Comparison of ENCODE assay signal across 7 mouse cellular contexts in the genomic region with DNA sequence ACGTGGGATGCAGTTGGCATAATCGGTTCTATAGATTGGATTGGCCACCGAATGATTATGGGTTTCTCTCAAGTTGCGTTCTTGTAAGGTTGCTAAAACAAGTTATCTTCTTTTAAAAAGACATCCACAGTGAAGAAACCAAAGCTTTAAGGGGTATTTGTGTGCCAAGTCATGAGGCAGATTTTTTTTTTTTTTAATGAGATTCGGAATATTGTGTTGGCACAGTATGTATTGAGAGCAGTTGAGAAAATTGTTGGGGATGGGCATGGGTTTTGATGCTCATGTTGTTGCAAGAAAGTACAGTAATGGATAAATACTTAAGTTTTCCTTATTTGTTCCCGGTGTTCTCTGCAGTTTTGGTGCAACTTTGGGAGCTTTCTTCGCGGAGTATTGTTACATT. TPM values are rescaled to one million over a fixed set of nuclear protein-coding genes. Genes with fewer than 3 reads are reported as not detected.
A peak's percentile ranks its signal among the peaks of the same experiment; 100 is the strongest.
DNase-seq lines count a peak whose midpoint lies in the region; ATAC-seq and TF ChIP-seq lines count a peak whose summit lies in the region.

No protein-coding gene starts in this region.

- H3K27me3 ChIP-seq in neural tube, embryonic 11.5 days (ENCODE audit: control insufficient read depth, insufficient read depth, low read length): no peaks in the 10 kb centered on the region
- no peaks in the 10 kb centered on the region for H3K27me3 ChIP-seq in forebrain, embryonic 12.5 days
- H3K27me3 ChIP-seq in limb, embryonic 15.5 days: no peaks in the 10 kb centered on the region
- no peaks in the 10 kb centered on the region for H3K27me3 ChIP-seq in stomach, postnatal 0 days (ENCODE audit: control insufficient read depth, insufficient read depth, low read length)

- no peak for ATAC-seq in neural tube, embryonic 11.5 days (ENCODE audit: insufficient read depth, low FRiP score, low TSS enrichment)
- ATAC-seq in forebrain, embryonic 12.5 days (ENCODE audit: low FRiP score): no peak
- no peak for ATAC-seq in limb, embryonic 15.5 days (ENCODE audit: insufficient number of reproducible peaks, low FRiP score, low TSS enrichment, low read depth)
- no peak for ATAC-seq in stomach, postnatal 0 days (ENCODE audit: low FRiP score, low TSS enrichment)
- no peak for ATAC-seq in megakaryocyte-erythroid progenitor cell, adult 5-6 weeks (replicated peaks; ENCODE audit: low FRiP score, low TSS enrichment, poor library complexity, severe bottlenecking)

- H3K27ac ChIP-seq in neural tube, embryonic 11.5 days (ENCODE audit: low read depth, low read length): no peak overlapping the region
- no peak overlapping the region for H3K27ac ChIP-seq in forebrain, embryonic 12.5 days
- no peak overlapping the region for H3K27ac ChIP-seq in limb, embryonic 15.5 days
- H3K27ac ChIP-seq in stomach, postnatal 0 days (replicated peaks): no peak overlapping the region

- H3K36me3 ChIP-seq in neural tube, embryonic 11.5 days (ENCODE audit: control insufficient read depth, insufficient read depth, low read length): no peaks in the 10 kb centered on the region
- H3K36me3 ChIP-seq in forebrain, embryonic 12.5 days (replicated peaks): no peaks in the 10 kb centered on the region
- no peaks in the 10 kb centered on the region for H3K36me3 ChIP-seq in limb, embryonic 15.5 days
- H3K36me3 ChIP-seq in stomach, postnatal 0 days (ENCODE audit: control insufficient read depth, insufficient read depth, low read length): no peaks in the 10 kb centered on the region

- no peaks in the 10 kb centered on the region for H3K9me3 ChIP-seq in neural tube, embryonic 11.5 days (ENCODE audit: control insufficient read depth, low read length)
- no peaks in the 10 kb centered on the region for H3K9me3 ChIP-seq in forebrain, embryonic 12.5 days
- no peaks in the 10 kb centered on the region for H3K9me3 ChIP-seq in limb, embryonic 15.5 days
- H3K9me3 ChIP-seq in stomach, postnatal 0 days (ENCODE audit: control insufficient read depth, low read length): no peaks in the 10 kb centered on the region

- peaks cover 15% of the 10 kb centered on the region for H3K4me1 ChIP-seq in neural tube, embryonic 11.5 days (ENCODE audit: control insufficient read depth, insufficient read depth, low read length)
- peaks cover 21% of the 10 kb centered on the region for H3K4me1 ChIP-seq in forebrain, embryonic 12.5 days
- peaks cover 18% of the 10 kb centered on the region for H3K4me1 ChIP-seq in limb, embryonic 15.5 days
- no peaks in the 10 kb centered on the region; the same call in 1 of the 2 replicates for H3K4me1 ChIP-seq in stomach, postnatal 0 days (replicated peaks; ENCODE audit: control insufficient read depth, insufficient read depth)

- H3K4me3 ChIP-seq in neural tube, embryonic 11.5 days (ENCODE audit: low read depth, low read length): peak overlapping the region; percentile 94
- peak overlapping the region; percentile 96 for H3K4me3 ChIP-seq in forebrain, embryonic 12.5 days (replicated peaks)
- H3K4me3 ChIP-seq in limb, embryonic 15.5 days: peak overlapping the region; percentile 86
- H3K4me3 ChIP-seq in stomach, postnatal 0 days (ENCODE audit: low read depth, low read length): peak overlapping the region; percentile 79

- WGBS in neural tube, embryonic 11.5 days: 35% methylated on average over 8 of the region's 8 CpGs
- 37% methylated on average over 8 of the region's 8 CpGs for WGBS in forebrain, embryonic 12.5 days
- WGBS in limb, embryonic 15.5 days: 22% methylated on average over 8 of the region's 8 CpGs
- WGBS in stomach, postnatal 0 days: 22% methylated on average over 8 of the region's 8 CpGs

- peak overlapping the region; percentile 68 for H3K4me2 ChIP-seq in neural tube, embryonic 11.5 days (ENCODE audit: low read depth)
- peak overlapping the region; percentile 76 for H3K4me2 ChIP-seq in forebrain, embryonic 12.5 days
- H3K4me2 ChIP-seq in limb, embryonic 15.5 days: peak overlapping the region; percentile 58
- H3K4me2 ChIP-seq in stomach, postnatal 0 days (replicated peaks; ENCODE audit: low read depth): peak overlapping the region; percentile 73

- H3K9ac ChIP-seq in neural tube, embryonic 11.5 days (ENCODE audit: low read length): peak overlapping the region; percentile 92
- H3K9ac ChIP-seq in forebrain, embryonic 12.5 days: peak overlapping the region; percentile 94
- H3K9ac ChIP-seq in limb, embryonic 15.5 days: peak overlapping the region; percentile 96
- H3K9ac ChIP-seq in stomach, postnatal 0 days (ENCODE audit: low read length): peak overlapping the region; percentile 94

- no peak for TF ChIP-seq EP300 in stomach, postnatal 0 days (optimal IDR thresholded peaks at IDR 0.05)

- TF ChIP-seq CTCF in stomach, postnatal 0 days (IDR thresholded peaks at IDR 0.05; ENCODE audit: low read depth): no peak

- no peak for DNase-seq in neural tube, embryonic 11.5 days (ENCODE audit: low spot score)
- no peak for DNase-seq in neural tube, embryonic 10.5 days (ENCODE audit: extremely low spot score, low spot score)
- no peak for DNase-seq in stomach, postnatal 0 days (ENCODE audit: low spot score)
- no peak for DNase-seq in gastrocnemius, postnatal 10 days

RNA-seq across cellular contexts. Expression of gene Fam193a, which starts 1.1 kb away (rescaled TPM):
- 12.4 and 13.3 TPM in 2 replicates for polyA plus RNA-seq in neural tube, embryonic 11.5 days (2014; fragmentation: Nextera tagmentation; extraction: Ambion mirVana)
- 17.8 and 19.9 TPM in 2 replicates for polyA plus RNA-seq in forebrain, embryonic 12.5 days (2016; fragmentation: Nextera tagmentation; extraction: Ambion mirVana)
- polyA plus RNA-seq in limb, embryonic 15.5 days (2015; fragmentation: Nextera tagmentation; extraction: Ambion mirVana): 11.4 and 12.3 TPM in 2 replicates
- 3.2 and 3.5 TPM in 2 replicates for polyA plus RNA-seq in stomach, postnatal 0 days (2015; fragmentation: Nextera tagmentation; extraction: Ambion mirVana)
- 33.6 and 42.2 TPM in 2 replicates for total RNA-seq in megakaryocyte-erythroid progenitor cell, adult 5-6 weeks (2014; fragmentation: Nextera tagmentation)
- 20.1 and 45.7 TPM in 2 replicates for total RNA-seq in megakaryocyte-erythroid progenitor cell, adult 5-6 weeks (2017)
- total RNA-seq in gastrocnemius, postnatal 10 days (2021): 10 to 100 TPM; 19.6 to 26.6 TPM

RNA-seq across cellular contexts. Expression of gene Rnf4, which starts 34.8 kb away (rescaled TPM):
- 189 and 197 TPM in 2 replicates for polyA plus RNA-seq in neural tube, embryonic 11.5 days (2014; fragmentation: Nextera tagmentation; extraction: Ambion mirVana)
- polyA plus RNA-seq in forebrain, embryonic 12.5 days (2016; fragmentation: Nextera tagmentation; extraction: Ambion mirVana): 178 and 180 TPM in 2 replicates
- polyA plus RNA-seq in limb, embryonic 15.5 days (2015; fragmentation: Nextera tagmentation; extraction: Ambion mirVana): 151 and 157 TPM in 2 replicates
- 85.2 and 85.7 TPM in 2 replicates for polyA plus RNA-seq in stomach, postnatal 0 days (2015; fragmentation: Nextera tagmentation; extraction: Ambion mirVana)
- 116 and 123 TPM in 2 replicates for total RNA-seq in megakaryocyte-erythroid progenitor cell, adult 5-6 weeks (2014; fragmentation: Nextera tagmentation)
- total RNA-seq in megakaryocyte-erythroid progenitor cell, adult 5-6 weeks (2017): 112 and 149 TPM in 2 replicates
- total RNA-seq in gastrocnemius, postnatal 10 days (2021): 10 to 100 TPM; 38.8 to 42.8 TPM
